In the genomic region with DNA sequence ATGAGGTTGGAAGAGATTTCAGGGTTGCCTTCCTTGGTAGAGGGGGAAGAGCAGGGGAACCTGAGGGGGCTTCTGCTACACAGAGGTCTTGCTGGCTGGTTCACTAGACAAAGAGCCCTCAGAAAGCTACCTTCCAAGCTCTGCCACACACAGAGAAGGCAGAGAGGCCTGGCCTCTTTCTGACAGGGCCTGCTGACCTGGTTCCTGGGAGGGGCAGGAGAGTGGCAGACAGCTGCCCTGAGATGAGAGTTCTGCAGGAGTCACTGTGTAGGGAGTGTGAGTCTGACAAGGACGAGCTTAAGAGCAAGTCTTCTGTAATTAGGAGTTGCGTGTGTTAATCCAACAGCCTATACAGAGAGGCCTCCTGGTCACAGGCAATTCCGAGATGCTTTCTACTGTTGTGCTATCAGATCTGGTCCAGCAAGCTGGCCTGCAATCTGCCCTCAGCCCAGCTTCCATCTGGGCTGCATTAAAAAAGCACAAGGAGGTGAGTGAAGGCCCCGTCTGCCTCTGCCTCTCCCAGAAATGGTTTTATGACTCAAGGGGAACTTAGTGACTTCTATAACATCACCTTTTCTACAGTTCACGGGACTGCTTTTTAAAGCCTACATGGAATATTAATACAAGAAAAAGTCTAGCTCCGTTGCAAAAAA, we compare ENCODE assay signal across 14 mouse cellular contexts. TPM values are rescaled to one million over a fixed set of nuclear protein-coding genes. Genes with fewer than 3 reads are reported as not detected.
DNase-seq lines count a peak whose midpoint lies in the region; ATAC-seq lines count a peak whose summit lies in the region.
"Had no signal": no experiment of that assay in that cellular context is flagged by ENCODE, and none has a peak within 500 bp of the region (broad histone marks: within the 10 kb centered on the region; RNA-seq: fewer than 3 reads in every experiment).

No protein-coding gene starts in this region.

- peak overlapping the region; percentile 66; the same call in 1 of the 2 replicates for H3K27ac ChIP-seq in forebrain, embryonic 10.5 days
- no peak overlapping the region for H3K27ac ChIP-seq in forebrain, embryonic 15.5 days (replicated peaks)
- 0 out of 2 replicates have a peak overlapping the region, but pooled peaks have one; percentile 2 for H3K27ac ChIP-seq in liver, embryonic 15.5 days (replicated peaks)
- H3K27ac ChIP-seq in embryonic facial prominence, embryonic 10.5 days (replicated peaks), result peak overlapping the region; percentile 70
- peak overlapping the region; percentile 98 for H3K27ac ChIP-seq in macrophage
- H3K27ac ChIP-seq: forebrain, embryonic 13.5 days; hindbrain, embryonic 14.5 days; liver, embryonic 12.5 days had no signal

- no peaks in the 10 kb centered on the region for H3K36me3 ChIP-seq in forebrain, embryonic 10.5 days (replicated peaks)
- no peaks in the 10 kb centered on the region for H3K36me3 ChIP-seq in forebrain, embryonic 15.5 days
- H3K36me3 ChIP-seq in liver, embryonic 15.5 days (replicated peaks), result no peaks in the 10 kb centered on the region
- H3K36me3 ChIP-seq in embryonic facial prominence, embryonic 10.5 days (replicated peaks), result peaks cover 29% of the 10 kb centered on the region
- H3K36me3 ChIP-seq in macrophage (ENCODE audit: inconsistent target), result no peaks in the 10 kb centered on the region
- H3K36me3 ChIP-seq: liver, embryonic 12.5 days had no signal

- peaks cover 45% of the 10 kb centered on the region for H3K4me1 ChIP-seq in forebrain, embryonic 10.5 days
- H3K4me1 ChIP-seq in forebrain, embryonic 15.5 days, result no peaks in the 10 kb centered on the region
- H3K4me1 ChIP-seq in liver, embryonic 15.5 days (replicated peaks), result peaks cover 56% of the 10 kb centered on the region
- peaks cover 73% of the 10 kb centered on the region for H3K4me1 ChIP-seq in embryonic facial prominence, embryonic 10.5 days

- no peak overlapping the region for H3K9ac ChIP-seq in forebrain, embryonic 15.5 days (replicated peaks)
- no peak overlapping the region for H3K9ac ChIP-seq in liver, embryonic 15.5 days
- H3K9ac ChIP-seq: forebrain, embryonic 13.5 days; hindbrain, embryonic 14.5 days; liver, embryonic 12.5 days had no signal

- H3K4me3 ChIP-seq in forebrain, embryonic 10.5 days, result no peak overlapping the region
- H3K4me3 ChIP-seq in forebrain, embryonic 15.5 days, result no peak overlapping the region
- H3K4me3 ChIP-seq in liver, embryonic 15.5 days (replicated peaks), result no peak overlapping the region
- peak overlapping the region; percentile 24; the same call in 1 of the 2 replicates for H3K4me3 ChIP-seq in embryonic facial prominence, embryonic 10.5 days
- H3K4me3 ChIP-seq in macrophage (ENCODE audit: inconsistent target), result no peak overlapping the region
- H3K4me3 ChIP-seq: forebrain, embryonic 13.5 days; liver, embryonic 12.5 days had no signal

- no peak overlapping the region for H3K4me2 ChIP-seq in forebrain, embryonic 15.5 days (replicated peaks)
- no peak overlapping the region for H3K4me2 ChIP-seq in liver, embryonic 15.5 days
- H3K4me2 ChIP-seq: forebrain, embryonic 13.5 days; hindbrain, embryonic 14.5 days; liver, embryonic 12.5 days had no signal

- no peaks in the 10 kb centered on the region for H3K9me3 ChIP-seq in forebrain, embryonic 10.5 days
- H3K9me3 ChIP-seq in forebrain, embryonic 15.5 days, result no peaks in the 10 kb centered on the region
- H3K9me3 ChIP-seq in liver, embryonic 15.5 days (replicated peaks), result no peaks in the 10 kb centered on the region
- no peaks in the 10 kb centered on the region for H3K9me3 ChIP-seq in embryonic facial prominence, embryonic 10.5 days
- H3K9me3 ChIP-seq: forebrain, embryonic 13.5 days; liver, embryonic 12.5 days had no signal

- no peaks in the 10 kb centered on the region for H3K27me3 ChIP-seq in forebrain, embryonic 10.5 days (ENCODE audit: poor library complexity, severe bottlenecking)
- H3K27me3 ChIP-seq in forebrain, embryonic 15.5 days, result no peaks in the 10 kb centered on the region
- H3K27me3 ChIP-seq in liver, embryonic 15.5 days, result no peaks in the 10 kb centered on the region
- no peaks in the 10 kb centered on the region for H3K27me3 ChIP-seq in embryonic facial prominence, embryonic 10.5 days (replicated peaks; ENCODE audit: low read depth, poor library complexity, severe bottlenecking)
- H3K27me3 ChIP-seq: forebrain, embryonic 13.5 days had no signal

- 53% methylated on average over 6 of the region's 6 CpGs for WGBS in forebrain, embryonic 10.5 days
- 64% methylated on average over 6 of the region's 6 CpGs for WGBS in forebrain, embryonic 15.5 days
- WGBS in liver, embryonic 15.5 days (ENCODE audit: insufficient replicate concordance), result 36% methylated on average over 6 of the region's 6 CpGs
- WGBS in embryonic facial prominence, embryonic 10.5 days, result 34% methylated on average over 6 of the region's 6 CpGs
- 74% methylated on average over 6 of the region's 6 CpGs for WGBS in macrophage (ENCODE audit: missing documents)

- no peak for ATAC-seq in forebrain, embryonic 15.5 days (replicated peaks)
- no peak for ATAC-seq in liver, embryonic 15.5 days (ENCODE audit: insufficient read depth)
- ATAC-seq: forebrain, embryonic 13.5 days; liver, embryonic 12.5 days had no signal

- DNase-seq in forebrain, embryonic 10.5 days (ENCODE audit: extremely low spot score, low spot score), result no peak
- no peak for DNase-seq in liver
- DNase-seq in embryonic facial prominence, embryonic 10.5 days (ENCODE audit: low spot score), result peak; percentile 58
- no peak for DNase-seq in cerebellum, postnatal 25 days
- DNase-seq in layer of hippocampus, postnatal 14 days (ENCODE audit: low spot score in 2 of 2), result no peak
- DNase-seq: cerebellum, postnatal 36 days; gastrocnemius, postnatal 25 days; kidney, adult 8-10 months had no signal

- H3K79me2 ChIP-seq in macrophage (ENCODE audit: inconsistent target), result peaks cover 81% of the 10 kb centered on the region

RNA-seq across cellular contexts. Expression of a gene that starts 28.1 kb away (rescaled TPM):
- 22.5 and 24.5 TPM in 2 replicates for polyA plus RNA-seq in forebrain, embryonic 10.5 days (2016; fragmentation: Nextera tagmentation; extraction: Ambion mirVana)
- polyA plus RNA-seq in forebrain, embryonic 15.5 days (2015; fragmentation: Nextera tagmentation; extraction: Ambion mirVana), result 6.1 and 6.2 TPM in 2 replicates
- 8.1 and 9.1 TPM in 2 replicates for polyA plus RNA-seq in liver, embryonic 15.5 days (2015; fragmentation: Nextera tagmentation; extraction: Ambion mirVana)
- polyA plus RNA-seq in embryonic facial prominence, embryonic 10.5 days (2016; fragmentation: Nextera tagmentation; extraction: Ambion mirVana), result 54.8 and 56.7 TPM in 2 replicates
- total RNA-seq in macrophage (2018; cell fraction: chromatin; rRNA removed), result 100 to 1,000 TPM in 9 of 26 experiments, 10 to 100 TPM in 17; 21.1 to 160 (median 95.3) TPM
- total RNA-seq in macrophage (2018; cell fraction: cytosol; rRNA removed), result 100 to 1,000 TPM in 2 of 26 experiments, 10 to 100 TPM in 24; 44.1 to 110 (median 89.3) TPM
- total RNA-seq in macrophage (2018; cell fraction: nucleus; rRNA removed), result 100 to 1,000 TPM in 6 of 26 experiments, 10 to 100 TPM in 20; 26.3 to 141 (median 83.7) TPM
- 47.2 to 90.9 TPM (median 59.7 TPM) in 3 replicates for polyA plus RNA-seq in macrophage (2018)
- 1 to 10 TPM; 6.1 to 6.7 TPM for total RNA-seq in layer of hippocampus, postnatal 14 days (2021)
